Mouse (Mus musculus): Measurements from ENCODE around the gene Magea10. TPM values are rescaled to one million over a fixed set of nuclear protein-coding genes. Genes with fewer than 3 reads are reported as not detected.

Magea10 gene
- not detected for total RNA-seq (2018; cell fraction: chromatin; rRNA removed)
- total RNA-seq (2018; cell fraction: cytosol; rRNA removed) = not detected
- total RNA-seq (2018; cell fraction: nucleus; rRNA removed) = not detected
- not detected in 3 replicates for polyA plus RNA-seq (2018)

DNA sequence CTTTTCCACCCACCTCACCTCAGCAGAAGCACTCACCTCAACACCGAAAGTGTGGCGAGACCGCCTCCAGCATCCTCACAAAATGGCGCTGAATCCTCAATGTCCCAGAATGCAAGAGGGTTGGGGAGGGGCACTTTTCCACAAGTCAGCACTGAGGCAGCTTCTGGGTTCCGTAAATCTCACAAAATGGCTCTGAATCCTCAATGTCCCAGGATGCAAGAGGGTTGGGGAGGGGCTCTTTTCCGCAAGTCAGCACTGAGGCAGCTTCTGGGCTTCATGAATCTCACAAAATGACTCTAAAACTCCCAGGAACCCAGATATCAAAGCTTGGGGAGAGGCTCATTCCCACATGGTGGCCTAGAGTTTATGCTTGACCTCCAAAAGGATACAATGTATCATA, at the start of gene Magea10:
Gene Magea10 (minus strand): TSS at position 101 of the 400 bp plus-strand sequence.
- Histone ChIP-seq H3K27ac (no peak within 1 kb of the TSS), H3K36me3 (ENCODE audit: inconsistent target) (no peaks in the 10 kb centered on the region), H3K79me2 (ENCODE audit: inconsistent target) (no peaks in the 10 kb centered on the region), H3K4me3 (ENCODE audit: inconsistent target) (no peak within 1 kb of the TSS)
- WGBS (ENCODE audit: missing documents) = 93% methylated on average over 6 of the region's 6 CpGs

DNA sequence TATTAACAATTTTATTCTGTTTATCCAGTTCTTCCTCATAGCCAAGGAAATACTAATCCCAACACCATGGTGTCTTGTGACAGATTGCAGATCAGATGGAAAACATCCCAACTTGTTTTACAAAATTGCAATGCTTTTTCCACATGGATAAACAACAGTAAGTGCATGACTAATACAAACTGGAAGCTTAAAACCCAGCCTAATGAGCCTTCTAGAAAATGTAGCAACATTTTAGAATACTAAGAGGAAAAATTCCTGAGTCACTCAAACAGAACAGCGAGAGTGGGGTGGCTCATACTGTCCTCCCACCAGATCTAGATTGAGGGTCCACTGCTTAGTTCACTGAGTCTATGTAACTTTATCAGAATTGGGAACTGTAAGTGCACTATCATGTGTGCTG, 4.7 kb downstream of the Magea10 start:
- H3K36me3 ChIP-seq (ENCODE audit: inconsistent target) = no peaks in the 10 kb centered on the region
- no peak overlapping the region for H3K4me3 ChIP-seq (ENCODE audit: inconsistent target)
- H3K27ac ChIP-seq = no peak overlapping the region
- H3K79me2 ChIP-seq (ENCODE audit: inconsistent target) = no peaks in the 10 kb centered on the region
- 78% methylated on average over 1 of the region's 1 CpGs for WGBS (ENCODE audit: missing documents)

Other genes starting within 250 kb of the Magea10 start
- gene Magea4, start 164.8 kb downstream of the Magea10 start, polyA plus RNA-seq (2018) = not detected in 3 replicates
- gene Gabre, start 112.1 kb downstream of the Magea10 start, polyA plus RNA-seq (2018) = not detected in 3 replicates